Comparison of ENCODE assay signal across 8 mouse cellular contexts in genomic region chr1:34896898-34897297, GRCm38 (mm10). TPM values are rescaled to one million over a fixed set of nuclear protein-coding genes. Genes with fewer than 3 reads are reported as not detected.
A peak's percentile ranks its signal among the peaks of the same experiment; 100 is the strongest.
DNase-seq lines count a peak whose midpoint lies in the region; ATAC-seq and TF ChIP-seq lines count a peak whose summit lies in the region.

No protein-coding gene starts in this region.

- peak; percentile 84 for TF ChIP-seq CTCF in lung, adult 2 months (IDR thresholded peaks at IDR 0.05; ENCODE audit: insufficient read depth, low read length)

- H3K4me1 ChIP-seq in lung, adult 2 months (ENCODE audit: control insufficient read depth, insufficient read depth, low read length): no peaks in the 10 kb centered on the region

- no peak for TF ChIP-seq POLR2A in lung, adult 2 months (IDR thresholded peaks at IDR 0.05; ENCODE audit: borderline replicate concordance, extremely low read depth, low read depth, low read length)

- no peak overlapping the region for H3K4me3 ChIP-seq in lung, adult 2 months (replicated peaks; ENCODE audit: extremely low read depth, low read depth, low read length)

- peak; percentile 83 for ATAC-seq in common myeloid progenitor, adult 5-6 weeks (replicated peaks; ENCODE audit: low read depth, poor library complexity, severe bottlenecking)
- peak; percentile 63 for ATAC-seq in inflammation-experienced regulatory T-cells, adult 6 months

- 40% methylated on average over 4 of the region's 4 CpGs for WGBS in lung, adult 2 months

- DNase-seq in gastrocnemius, adult 18-20 months (ENCODE audit: low spot score): peak; percentile 39
- no peak for DNase-seq in gastrocnemius, postnatal 25 days
- DNase-seq in 416B (ENCODE audit: low read depth) (peak; percentile 61), ZHBTc4 (ENCODE audit: low read depth, low spot score) (peak; percentile 62)
- peak; percentile 61 for DNase-seq in lung, adult 2 months
- DNase-seq in skeletal muscle tissue, adult 2 months (ENCODE audit: low read depth, low spot score): peak; percentile 16

RNA-seq across cellular contexts. Expression of gene Plekhb2, which starts 47.1 kb away (rescaled TPM):
- 10 to 100 TPM; 49.8 to 62.4 TPM for total RNA-seq in gastrocnemius, adult 18-20 months (2021)
- total RNA-seq in gastrocnemius, postnatal 25 days (2021): 10 to 100 TPM; 37.8 to 39.2 TPM
- total RNA-seq in common myeloid progenitor, adult 5-6 weeks (2017): 8.1 and 18.9 TPM in 2 replicates
- polyA plus RNA-seq in inflammation-experienced regulatory T-cells, adult 6 months (2017; shearing (Covaris generic)): 100 to 1,000 TPM; 107 to 209 (median 120) TPM
- polyA plus RNA-seq in lung, adult 2 months (2012; rRNA removed): 59.4 and 77.5 TPM in 2 replicates

RNA-seq across cellular contexts. Expression of gene Fam168b, which starts 54.0 kb away (rescaled TPM):
- 10 to 100 TPM; 23.9 to 31.3 TPM for total RNA-seq in gastrocnemius, adult 18-20 months (2021)
- total RNA-seq in gastrocnemius, postnatal 25 days (2021): 10 to 100 TPM; 26.3 to 27.2 TPM
- 63.0 and 63.7 TPM in 2 replicates for total RNA-seq in common myeloid progenitor, adult 5-6 weeks (2017)
- polyA plus RNA-seq in inflammation-experienced regulatory T-cells, adult 6 months (2017; shearing (Covaris generic)): 10 to 100 TPM; 15.0 to 27.8 (median 19.4) TPM
- polyA plus RNA-seq in lung, adult 2 months (2012; rRNA removed): 361 and 389 TPM in 2 replicates
